Mouse (Mus musculus): ENCODE data around the gene Khk.

Khk gene

DNA sequence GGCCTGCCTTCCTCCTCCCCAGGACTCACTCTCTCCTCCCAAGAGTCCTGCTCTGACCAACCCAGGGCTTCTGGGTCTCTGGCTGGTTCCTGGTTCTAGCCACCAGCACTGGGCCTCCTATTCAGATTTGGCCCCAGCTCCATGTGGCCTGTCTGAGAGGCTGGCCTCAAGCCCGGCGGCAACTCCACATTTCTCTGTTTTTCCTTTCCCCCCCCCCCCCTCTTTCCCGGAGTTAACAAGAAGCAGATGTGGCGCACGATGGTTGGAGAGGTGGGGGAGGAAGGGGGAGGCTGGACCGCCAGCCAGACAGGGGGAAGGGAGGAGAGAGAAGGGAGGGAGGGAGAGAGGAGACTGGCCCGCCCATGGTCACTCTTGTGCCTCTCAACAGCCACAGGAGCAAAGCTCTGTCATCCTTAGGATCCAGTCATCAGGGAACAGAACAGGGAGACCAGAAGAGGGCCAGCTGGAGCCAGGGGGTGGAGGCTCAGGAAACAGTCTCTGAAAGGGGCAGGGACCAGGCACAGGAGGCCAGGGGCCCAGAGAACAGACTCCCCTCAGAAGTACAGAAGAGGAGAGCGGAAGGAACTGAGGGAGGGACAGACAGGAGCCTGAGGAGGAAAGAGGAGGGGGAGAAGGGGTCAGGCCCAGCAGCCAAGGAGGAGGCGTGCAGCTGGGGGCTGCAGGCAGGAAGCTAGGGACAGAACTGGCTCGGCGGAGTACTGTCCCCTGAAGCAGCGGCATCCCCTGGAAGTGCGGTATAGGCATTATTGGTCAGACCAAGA, 8.0 kb upstream of the Khk start, which contains the start of gene Emilin1:
Gene Emilin1, plus strand, starts transcription at position 343 of the 782 bp plus-strand sequence.
- peak; percentile 83 for DNase-seq

DNA sequence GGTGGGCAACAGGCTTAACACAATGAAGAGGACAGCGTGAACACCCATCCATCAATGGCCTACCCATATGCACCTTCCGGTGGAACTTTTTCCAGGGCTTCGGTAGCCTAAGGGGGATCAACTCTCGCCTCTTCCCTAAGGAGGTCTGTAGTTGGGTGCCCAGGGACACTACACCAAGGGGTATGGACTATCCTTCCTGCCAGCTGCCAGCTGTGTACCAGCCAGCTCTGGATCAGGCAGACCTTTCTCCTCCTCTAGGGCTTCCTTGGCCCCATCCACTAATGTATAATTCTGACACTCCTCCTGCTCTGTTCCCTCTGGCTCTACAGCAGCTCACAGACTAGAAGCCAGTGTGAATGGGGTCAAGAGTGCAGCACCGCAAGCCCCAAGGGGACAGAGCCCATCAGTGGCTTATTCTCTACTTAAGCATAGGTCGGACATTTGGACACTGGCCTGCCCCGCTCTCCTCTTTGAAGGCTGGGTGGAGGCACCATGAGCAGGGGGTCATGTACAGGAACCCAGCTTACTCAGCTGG, 7.1 kb upstream of the Khk start:
- DNase-seq = no peak

DNA sequence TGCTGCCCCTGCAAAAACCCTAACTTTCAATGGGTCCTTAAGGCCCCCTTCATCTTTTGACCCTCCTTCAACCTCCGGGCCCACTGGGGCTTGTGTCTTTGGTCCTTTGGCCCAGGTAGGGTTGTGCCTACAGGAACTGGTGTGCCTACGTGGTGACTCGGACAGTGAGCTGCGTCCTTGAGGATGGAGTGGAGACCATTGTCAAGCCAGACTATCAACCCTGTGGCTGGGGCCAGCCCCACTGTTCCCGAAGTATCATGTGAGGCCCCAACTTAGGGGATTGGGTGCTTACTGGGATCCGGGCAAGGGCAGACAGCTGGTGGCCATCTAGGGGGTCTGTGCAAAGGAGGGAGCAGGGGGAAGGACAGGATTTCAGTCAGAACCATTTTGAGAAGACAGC, 6.4 kb upstream of the Khk start:
- DNase-seq = no peak

DNA sequence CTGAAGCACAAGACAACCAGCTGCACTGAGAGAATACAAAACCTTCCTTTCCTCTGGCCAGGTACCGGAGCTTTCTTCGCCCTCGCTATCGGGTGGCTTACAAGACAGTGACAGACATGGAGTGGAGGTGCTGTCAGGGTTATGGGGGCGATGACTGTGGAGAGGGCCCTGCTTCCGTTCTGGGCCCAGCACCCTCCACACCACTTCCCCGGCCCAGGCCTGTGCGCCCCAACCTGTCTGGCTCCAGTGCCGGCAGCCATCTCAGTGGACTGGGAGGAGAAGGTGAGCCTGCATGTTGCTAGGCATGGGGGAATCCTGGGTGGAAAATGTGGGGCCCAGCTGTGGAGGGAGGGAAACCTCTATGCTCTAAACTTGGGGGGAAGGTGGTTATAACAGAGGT, 5.8 kb upstream of the Khk start:
- no peak for DNase-seq

DNA sequence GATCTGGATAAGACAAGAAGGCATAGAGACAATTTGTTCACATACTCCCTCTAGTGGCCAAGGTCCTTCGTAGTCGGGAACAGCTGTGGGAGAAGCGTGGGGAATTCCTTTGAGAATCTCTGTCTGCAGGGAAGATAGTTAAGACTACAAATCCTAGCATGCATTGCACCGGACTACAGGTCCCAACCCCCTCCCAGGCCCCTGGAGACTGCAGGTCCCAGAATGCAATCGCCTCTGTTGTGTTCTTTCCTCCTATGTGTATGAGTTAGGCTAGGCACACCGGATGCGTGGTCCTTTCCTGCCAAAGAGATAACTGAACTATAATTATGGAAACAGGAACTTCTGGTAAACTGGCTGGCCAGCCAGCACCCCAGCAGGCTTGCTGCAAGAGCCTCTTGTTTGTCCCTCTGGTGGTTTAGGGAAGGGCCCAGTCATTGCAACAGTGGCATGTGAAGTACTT, 5.2 kb upstream of the Khk start:
- peak; percentile 95 for DNase-seq

DNA sequence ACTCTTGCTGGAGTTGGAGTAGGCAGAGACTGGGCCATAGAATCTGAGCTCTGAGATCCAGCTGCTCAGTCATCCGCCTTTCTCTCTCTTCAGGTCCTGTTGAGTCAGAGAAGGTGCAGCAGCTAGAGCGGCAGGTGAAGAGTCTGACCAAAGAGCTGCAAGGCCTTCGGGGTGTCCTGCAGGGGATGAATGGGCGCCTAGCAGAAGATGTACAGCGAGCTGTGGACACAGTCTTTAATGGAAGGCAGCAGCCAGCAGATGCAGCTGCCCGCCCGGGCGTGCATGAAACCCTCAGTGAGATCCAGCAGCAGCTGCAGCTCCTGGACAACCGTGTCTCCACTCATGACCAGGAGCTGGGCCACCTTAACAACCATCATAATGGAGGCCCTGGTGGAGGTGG, 4.4 kb upstream of the Khk start:
- DNase-seq = no peak

DNA sequence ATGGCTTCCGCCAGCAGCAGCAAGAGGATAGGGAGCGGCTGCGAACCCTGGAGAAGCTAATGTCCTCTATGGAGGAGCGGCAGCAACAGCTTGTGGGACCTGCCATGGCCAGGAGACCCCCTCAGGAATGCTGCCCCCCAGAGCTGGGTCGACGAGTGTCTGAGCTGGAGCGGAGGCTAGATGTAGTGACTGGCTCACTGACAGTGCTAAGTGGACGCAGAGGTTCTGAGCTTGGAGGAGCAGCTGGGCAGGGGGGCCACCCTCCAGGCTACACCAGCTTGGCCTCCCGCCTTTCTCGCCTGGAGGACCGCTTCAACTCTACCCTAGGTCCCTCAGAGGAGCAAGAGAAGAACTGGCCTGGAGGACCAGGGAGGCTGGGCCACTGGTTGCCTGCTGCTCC, 3.9 kb upstream of the Khk start:
- DNase-seq = no peak

DNA sequence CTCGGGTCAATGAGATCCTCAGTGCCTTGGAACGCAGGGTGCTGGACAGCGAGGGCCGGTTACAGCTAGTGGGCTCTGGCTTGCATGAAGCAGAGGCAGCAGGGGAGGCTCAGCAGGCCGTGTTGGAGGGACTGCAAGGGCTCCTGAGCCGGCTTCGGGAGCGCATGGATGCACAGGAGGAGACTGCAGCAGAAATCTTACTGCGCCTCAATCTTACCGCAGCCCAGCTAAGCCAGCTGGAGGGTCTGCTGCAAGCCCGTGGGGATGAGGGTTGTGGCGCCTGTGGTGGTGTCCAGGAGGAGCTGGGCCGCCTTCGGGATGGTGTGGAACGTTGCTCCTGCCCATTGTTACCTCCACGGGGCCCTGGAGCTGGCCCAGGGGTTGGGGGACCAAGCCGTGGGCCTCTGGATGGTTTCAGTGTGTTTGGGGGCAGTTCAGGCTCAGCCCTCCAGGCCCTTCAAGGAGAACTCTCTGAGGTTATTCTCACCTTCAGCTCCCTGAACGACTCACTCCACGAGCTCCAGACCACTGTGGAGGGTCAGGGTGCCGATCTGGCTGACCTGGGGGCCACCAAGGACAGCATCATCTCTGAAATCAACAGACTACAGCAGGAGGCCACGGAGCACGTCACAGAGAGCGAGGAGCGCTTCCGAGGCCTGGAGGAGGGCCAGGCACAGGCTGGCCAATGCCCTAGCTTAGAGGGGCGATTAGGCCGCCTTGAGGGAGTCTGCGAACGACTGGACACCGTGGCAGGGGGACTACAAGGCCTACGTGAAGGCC, 3.1 kb upstream of the Khk start:
- no peak for DNase-seq

DNA sequence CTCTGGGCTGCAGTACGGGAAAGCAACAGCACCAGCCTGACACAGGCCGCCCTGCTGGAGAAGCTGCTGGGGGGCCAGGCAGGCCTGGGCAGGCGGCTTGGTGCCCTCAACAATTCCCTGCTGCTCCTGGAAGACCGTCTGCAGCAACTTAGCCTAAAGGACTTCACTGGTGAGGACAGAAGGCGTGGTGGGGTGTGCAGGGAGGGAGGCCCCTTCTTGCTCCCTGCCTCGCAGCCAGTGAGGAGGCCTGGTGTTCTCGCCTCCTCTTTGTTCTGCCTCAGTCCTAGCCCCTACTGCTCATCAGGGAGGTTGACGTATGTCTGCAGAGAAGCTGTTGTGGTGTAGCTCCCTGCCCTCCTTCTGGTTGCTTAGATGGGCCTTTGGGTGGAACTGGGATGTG, 2.5 kb upstream of the Khk start:
- no peak for DNase-seq

DNA sequence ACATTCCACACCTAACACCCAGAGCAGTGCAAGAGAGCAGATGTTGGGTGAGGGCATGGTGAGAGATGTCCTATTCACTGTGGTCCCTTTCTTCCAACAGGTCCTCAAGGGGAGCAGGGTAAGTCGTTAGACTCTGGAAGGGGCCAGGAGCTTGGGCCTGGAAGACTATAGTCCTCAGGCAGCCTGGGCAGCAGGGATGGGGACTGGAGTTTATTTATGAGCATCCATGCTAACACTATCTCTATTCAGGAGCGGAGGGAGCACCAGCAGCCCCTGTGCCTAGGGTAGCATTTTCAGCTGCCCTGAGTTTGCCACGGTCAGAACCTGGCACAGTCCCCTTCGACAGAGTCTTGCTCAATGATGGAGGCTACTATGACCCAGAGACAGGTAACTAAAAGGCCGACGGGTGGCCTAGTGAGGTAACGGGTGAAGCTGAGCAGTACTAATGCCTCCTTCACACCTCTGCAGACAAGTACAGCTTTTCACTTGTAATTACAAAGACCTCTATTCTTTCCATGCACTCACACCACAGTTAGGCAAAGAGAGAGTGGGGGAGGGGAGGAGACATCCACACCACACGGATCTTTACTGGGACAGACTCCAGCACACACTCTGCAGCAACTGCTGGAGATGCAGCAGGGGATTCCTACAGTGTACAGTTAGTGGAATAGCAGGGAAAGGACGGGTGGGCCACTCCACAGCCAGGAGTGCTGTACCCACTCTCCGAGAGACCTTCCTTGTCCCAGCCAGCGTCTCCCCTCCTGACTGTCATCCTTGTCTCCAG, 1.2 kb upstream of the Khk start:
- DNase-seq = no peak

DNA sequence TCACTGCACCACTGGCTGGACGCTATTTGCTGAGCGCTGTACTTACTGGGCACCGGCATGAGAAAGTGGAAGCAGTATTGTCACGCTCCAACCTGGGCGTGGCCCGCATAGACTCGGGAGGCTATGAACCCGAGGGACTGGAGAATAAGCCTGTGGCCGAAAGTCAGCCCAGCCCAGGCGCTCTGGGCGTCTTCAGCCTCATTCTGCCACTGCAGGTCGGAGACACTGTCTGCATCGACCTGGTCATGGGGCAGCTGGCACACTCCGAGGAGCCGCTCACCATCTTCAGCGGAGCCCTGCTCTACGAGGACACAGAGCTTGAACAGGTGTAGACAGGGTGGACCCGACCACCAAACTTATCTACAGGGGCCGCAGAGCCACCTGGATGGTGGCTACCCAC, 610 bp upstream of the Khk start:
- DNase-seq = no peak

DNA sequence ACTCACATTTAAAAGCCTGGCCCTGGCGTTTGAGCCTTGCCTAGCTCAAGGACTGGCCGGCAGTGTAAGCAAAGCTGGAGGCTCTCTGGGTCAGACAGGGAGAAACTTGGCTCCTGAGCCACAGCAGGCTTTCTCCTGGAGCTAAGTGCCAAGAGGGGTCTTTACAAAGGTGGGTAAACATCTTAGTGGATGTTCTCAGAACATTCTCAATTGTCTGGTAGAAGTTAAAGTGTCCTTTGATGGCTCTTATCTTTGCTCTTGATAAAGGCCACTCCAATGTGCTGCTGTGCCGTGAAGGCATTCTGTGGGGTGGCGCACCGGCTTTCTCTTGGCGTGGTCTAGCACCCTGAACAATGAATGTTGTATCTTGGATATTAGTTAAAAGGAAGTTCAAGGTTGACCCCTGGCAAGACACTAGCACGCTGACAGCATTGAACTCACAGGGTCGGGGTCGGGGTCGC, 1.4 kb downstream of the Khk start:
- DNase-seq = no peak

DNA sequence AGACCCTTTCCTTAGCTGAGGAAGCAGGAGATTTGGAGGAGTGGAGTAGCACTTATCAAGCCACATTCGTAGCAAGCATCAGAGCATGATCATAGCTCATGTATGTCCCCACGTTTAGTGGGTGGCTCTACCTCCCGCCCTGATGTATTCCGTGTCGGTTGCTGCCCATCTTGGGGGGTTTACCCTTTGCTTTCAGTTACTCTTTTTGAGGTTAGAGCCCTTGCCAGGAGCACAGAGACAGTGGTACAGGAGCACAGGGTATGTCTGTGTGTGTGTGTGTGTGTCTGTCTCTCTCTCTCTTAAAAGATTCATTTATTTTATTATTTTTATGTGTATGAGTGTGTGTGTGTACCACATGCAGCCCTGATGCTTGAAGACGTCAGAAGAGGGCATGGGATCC, 1.9 kb downstream of the Khk start:
- no peak for DNase-seq

DNA sequence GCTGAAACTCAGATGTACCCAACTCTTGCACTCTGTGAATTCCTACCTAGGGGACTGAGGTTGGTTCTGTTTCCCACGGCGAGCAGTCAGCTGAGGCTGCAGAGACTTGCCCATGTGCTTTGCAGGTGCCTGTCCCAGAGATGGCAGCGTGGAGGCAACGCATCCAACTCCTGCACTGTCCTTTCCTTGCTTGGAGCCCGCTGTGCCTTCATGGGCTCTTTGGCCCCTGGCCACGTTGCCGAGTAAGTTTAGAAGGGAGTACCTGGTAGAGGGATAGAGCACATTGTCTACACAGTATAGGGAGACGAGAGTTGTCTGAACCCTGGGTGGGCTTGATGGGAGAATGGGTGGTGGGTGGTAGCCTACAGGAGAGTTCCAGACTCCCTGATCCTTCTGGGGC, 3.4 kb downstream of the Khk start:
- no peak for DNase-seq

DNA sequence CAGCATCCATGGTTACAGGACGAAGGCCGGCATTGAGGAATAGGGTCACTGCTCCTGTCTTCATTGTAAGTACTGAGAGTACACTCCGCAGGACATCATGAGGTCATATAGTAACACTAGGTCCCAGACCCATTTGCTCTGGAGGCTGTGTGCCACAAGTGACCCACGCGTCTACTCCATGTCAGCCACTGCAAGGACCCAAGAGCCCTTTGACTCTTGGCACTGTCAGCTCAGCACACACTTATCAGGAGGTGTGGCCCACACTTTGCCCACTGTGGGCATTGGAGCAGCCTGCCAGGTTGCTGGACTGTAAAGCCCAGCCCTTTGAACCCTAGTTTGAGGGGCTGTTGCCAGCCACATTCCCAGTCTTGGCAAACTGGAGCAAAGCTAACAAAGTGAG, 4.0 kb downstream of the Khk start:
- peak; percentile 87 for DNase-seq

DNA sequence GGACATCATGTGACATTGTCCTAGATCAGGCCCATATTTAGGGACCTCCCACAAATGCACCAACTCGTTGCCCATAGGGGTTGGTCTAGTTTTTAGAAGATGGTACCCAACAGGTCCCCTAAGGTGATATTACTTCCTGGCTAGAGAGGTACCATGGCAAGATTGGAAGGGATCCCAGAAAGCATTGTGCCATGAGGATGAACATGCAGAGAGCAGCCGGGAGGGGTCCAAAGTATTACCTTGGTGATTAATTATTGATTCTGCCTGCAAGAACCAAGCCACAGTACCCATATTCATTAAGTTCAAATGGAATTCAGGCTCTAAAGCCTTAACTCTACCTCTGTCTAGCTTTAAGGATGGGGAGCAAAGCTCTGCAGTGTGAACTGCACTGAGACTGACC, 4.8 kb downstream of the Khk start:
- DNase-seq = peak; percentile 78

DNA sequence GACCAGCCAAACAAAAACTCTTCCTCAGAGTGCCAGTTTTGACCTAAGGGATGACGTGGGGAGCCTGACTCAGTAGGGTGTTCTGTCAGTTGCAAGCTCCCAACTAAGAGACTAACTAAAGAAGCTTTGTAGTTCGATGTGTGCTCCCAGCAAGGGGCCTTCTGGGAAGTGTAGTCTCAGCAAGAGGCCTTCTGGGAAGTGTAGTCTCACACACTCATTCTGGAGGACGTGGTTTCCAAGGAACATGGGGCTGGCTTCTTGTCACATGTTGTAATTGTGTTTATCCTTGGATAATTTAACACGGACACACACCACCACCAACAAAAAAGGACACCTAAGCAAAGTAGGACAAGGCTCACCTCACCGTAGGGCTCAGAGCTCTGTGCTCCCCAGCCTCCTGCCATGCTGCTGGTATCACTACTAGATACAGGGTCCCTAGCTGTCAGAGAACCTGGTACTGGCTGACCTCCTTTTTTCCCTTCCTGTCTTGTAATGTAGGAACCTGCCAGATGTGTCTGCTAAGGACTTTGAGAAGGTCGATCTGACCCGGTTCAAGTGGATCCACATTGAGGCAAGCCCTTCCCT, 6.8 kb downstream of the Khk start:
- DNase-seq = peak; percentile 33

DNA sequence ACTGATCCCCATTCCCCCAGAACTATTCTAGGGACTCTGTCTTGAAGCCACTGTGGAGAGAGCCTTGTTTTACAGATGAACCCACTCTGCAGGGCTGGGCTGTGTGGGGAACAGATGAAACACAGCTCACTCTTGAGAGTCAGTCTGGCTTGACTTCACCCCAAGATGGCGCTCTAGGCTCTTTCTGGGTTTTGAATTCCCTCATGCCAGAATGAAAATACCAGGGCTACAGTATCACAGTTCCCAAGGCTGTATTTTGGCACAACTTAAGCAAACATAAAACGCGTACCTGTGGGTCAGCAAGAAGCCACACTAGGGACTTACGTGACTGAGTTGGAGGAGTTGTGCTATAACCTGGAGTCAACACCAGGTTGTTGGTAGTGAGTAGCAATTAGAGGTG, 8.9 kb downstream of the Khk start:
- DNase-seq = peak; percentile 79

DNA sequence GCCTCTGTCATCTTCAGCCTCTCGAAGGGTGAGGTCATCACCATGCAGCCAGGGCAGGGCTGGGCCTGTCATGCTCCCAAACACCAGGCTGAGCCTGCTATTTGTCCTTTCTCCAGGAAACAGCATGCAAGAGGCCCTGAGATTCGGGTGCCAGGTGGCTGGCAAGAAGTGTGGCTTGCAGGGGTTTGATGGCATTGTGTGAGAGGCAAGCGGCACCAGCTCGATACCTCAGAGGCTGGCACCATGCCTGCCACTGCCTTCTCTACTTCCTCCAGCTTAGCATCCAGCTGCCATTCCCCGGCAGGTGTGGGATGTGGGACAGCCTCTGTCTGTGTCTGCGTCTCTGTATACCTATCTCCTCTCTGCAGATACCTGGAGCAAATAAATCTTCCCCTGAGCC, 9.6 kb downstream of the Khk start:
- DNase-seq = no peak

DNA sequence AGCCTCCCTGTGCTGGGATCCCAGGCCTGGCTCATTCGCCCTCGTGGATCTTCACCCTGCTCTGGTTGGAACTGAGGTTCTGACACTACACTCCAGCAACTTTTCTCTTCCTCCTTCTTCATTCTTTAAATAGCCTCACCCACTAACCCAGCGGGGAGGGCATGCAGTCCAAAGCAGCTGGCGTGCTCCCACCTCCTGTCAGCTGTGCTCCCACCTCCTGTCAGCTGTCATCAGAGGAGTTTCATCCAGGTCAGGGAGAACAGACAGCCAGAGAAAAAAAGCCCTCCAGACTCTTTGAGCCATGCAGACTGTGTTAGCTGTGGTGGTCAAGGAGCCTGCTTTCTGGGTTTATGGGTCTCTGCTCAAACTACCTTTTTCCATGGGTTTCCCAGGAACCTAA, 10.1 kb downstream of the Khk start:
- no peak for DNase-seq

DNA sequence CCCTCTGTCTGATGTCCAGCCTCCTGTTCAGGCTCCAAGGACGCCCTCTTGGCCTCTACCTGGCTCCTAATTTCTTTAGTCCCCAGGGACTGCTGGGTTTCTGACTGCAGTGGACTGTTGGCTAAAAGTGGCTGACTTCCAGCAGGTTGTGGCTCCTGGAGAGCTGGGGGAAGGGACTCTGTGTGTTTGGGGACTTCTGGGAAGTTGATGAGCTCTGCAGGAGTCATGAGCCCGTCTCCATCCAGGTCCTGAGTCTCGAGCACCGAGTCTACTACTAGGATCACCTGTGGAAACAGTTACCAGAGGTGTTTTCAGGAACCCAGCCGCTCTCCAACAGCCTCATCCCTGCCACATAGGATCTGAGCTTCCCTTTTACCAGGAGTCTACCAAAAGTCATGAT, 12.5 kb downstream of the Khk start:
- no peak for DNase-seq

DNA sequence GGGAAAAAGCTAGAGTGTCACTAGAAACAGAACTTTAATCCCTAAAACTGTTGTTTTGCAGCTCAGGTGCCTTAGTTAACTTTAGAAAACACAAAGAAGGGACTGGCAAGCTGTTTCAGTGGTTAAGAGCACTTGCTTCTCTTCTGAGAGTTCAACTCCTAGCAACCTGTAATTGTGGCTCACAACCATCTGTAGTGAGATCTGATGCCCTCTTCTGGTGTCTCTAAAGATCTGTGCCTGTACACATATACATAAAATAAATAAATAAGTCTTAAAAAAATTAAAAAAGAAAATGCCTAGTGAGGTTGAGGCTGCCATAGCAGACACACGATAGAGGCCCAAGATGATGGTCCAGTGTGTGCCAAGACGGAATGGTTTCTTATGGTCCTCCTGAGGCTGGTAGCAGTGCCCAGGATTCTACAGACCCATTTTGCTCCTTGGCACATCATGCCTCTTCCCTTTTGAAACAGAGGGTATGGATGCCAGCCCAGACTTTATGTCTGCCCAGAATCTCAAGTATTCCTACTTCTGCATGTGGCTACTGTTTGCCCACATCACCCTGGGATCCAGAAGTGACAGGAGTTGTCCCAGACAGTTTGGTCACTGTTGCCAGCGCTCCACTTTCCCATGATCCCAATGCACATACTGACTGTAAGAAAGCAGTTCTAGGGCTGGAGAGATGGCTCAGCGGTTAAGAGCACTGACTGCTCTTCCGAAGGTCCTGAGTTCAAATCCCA, 13.7 kb downstream of the Khk start:
- no peak for DNase-seq

Data from kidney, postnatal 14 days (tissue).